Mouse (Mus musculus) heart, adult 2 months (tissue): ENCODE results near the gene Mycn.

Source experiments
- CTCF ChIP-seq: fragments of 200-600 bp; IDR thresholded peaks from 2 replicates; pipeline ENCODE4 v1.8.1; 2022; ENCODE audit warnings: antibody characterized with exemption, mild to moderate bottlenecking, moderate library complexity
- EP300 ChIP-seq: fragments of 200-500 bp; IDR thresholded peaks from 2 replicates; pipeline ENCODE4 v1.6.1; 2011; ENCODE audit warnings: low read depth, low read length, control low read depth; ENCODE audit not compliant: insufficient read depth
- POLR2A ChIP-seq: fragments of 200-500 bp; IDR thresholded peaks from 2 replicates; pipeline ENCODE4 v1.6.1; 2011; ENCODE audit warnings: mild to moderate bottlenecking, low read depth, low read length, control low read depth; ENCODE audit not compliant: insufficient read depth

DNA sequence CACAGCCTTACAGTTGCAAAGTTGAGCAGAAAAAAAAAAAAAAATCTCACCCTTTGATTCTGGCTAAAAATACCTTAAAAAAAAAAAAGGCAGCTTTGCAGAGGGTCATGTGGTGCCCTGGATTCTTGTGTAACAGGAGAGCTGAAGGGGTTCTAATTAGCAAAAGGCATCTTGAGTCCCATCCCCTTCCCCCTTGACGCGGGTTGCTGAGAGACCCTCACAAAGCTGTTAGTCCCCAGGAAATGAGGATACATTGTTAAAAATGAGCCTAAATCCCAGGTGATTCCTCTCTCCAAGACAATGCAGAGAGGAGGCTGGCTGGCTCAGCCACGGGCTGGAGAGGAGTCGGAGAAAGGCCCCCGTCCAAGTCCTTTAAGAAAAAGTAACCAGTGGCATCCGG, 36.6 kb downstream of the Mycn start:
- TF ChIP-seq CTCF (no peak), POLR2A (no peak), EP300 (no peak)
